22 mouse cellular contexts compared by ENCODE assay signal in genomic region chr3:122676851-122677250, GRCm38 (mm10).
"Had no signal": no experiment of that assay in that cellular context is flagged by ENCODE, and none has a peak within 500 bp of the region (broad histone marks: within the 10 kb centered on the region; RNA-seq: fewer than 3 reads in every experiment).

No protein-coding gene starts in this region.

- H3K4me1 ChIP-seq: heart, embryonic 10.5 days; heart, embryonic 13.5 days; heart, embryonic 15.5 days; hindbrain, embryonic 13.5 days; hindbrain, embryonic 15.5 days; kidney, embryonic 15.5 days; limb, embryonic 13.5 days had no signal

- H3K4me3 ChIP-seq: gastrocnemius, adult 2 months; heart, embryonic 10.5 days; heart, embryonic 13.5 days; heart, embryonic 15.5 days; hindbrain, embryonic 13.5 days; hindbrain, embryonic 15.5 days; kidney, embryonic 15.5 days; limb, embryonic 13.5 days had no signal

- H3K36me3 ChIP-seq: heart, embryonic 10.5 days; heart, embryonic 13.5 days; heart, embryonic 15.5 days; hindbrain, embryonic 13.5 days; hindbrain, embryonic 15.5 days; kidney, embryonic 15.5 days; limb, embryonic 13.5 days had no signal

- H3K4me2 ChIP-seq: heart, embryonic 13.5 days; heart, embryonic 15.5 days; hindbrain, embryonic 13.5 days; hindbrain, embryonic 15.5 days; kidney, embryonic 15.5 days; limb, embryonic 13.5 days had no signal

- DNase-seq: gastrocnemius, adult 2 months; heart, adult 18-20 months; heart, postnatal 36 days; kidney, adult 11 months; kidney, adult 2 months; kidney, adult 9 months; kidney, postnatal 14 days; kidney, postnatal 36 days; layer of hippocampus, adult 9-11 months; layer of hippocampus, postnatal 36 days; left cerebral cortex, postnatal 4 days had no signal

- H3K9ac ChIP-seq: heart, embryonic 13.5 days; heart, embryonic 15.5 days; hindbrain, embryonic 13.5 days; hindbrain, embryonic 15.5 days; kidney, embryonic 15.5 days; limb, embryonic 13.5 days had no signal

- H3K9me3 ChIP-seq: heart, embryonic 10.5 days; heart, embryonic 15.5 days; hindbrain, embryonic 15.5 days had no signal

- H3K27me3 ChIP-seq: heart, embryonic 13.5 days; heart, embryonic 15.5 days; hindbrain, embryonic 13.5 days; hindbrain, embryonic 15.5 days; kidney, embryonic 15.5 days; limb, embryonic 13.5 days had no signal

- H3K27ac ChIP-seq: gastrocnemius, adult 2 months; heart, embryonic 10.5 days; heart, embryonic 13.5 days; heart, embryonic 15.5 days; hindbrain, embryonic 13.5 days; hindbrain, embryonic 15.5 days; hindbrain, postnatal 0 days; kidney, embryonic 15.5 days; kidney, postnatal 0 days; limb, embryonic 13.5 days had no signal

- ATAC-seq: forebrain, embryonic 16.5 days; hindbrain, postnatal 0 days; intestine, embryonic 16.5 days had no signal
